Mouse (Mus musculus): Measurements from ENCODE around the gene Ess2. TPM values are rescaled to one million over a fixed set of nuclear protein-coding genes. Genes with fewer than 3 reads are reported as not detected.

The Ess2 gene
- 7.2 and 8.3 TPM in 2 replicates for polyA plus RNA-seq (2012; rRNA removed)

GRCm38 (mm10) chr16:17911052-17911595, at the start of gene Ess2:
Gene Ess2, minus strand, starts transcription at chr16:17911348.

GRCm38 (mm10) chr16:17928087-17928580, 17.0 kb upstream of the Ess2 start, which contains the start of gene Slc25a1:
Gene Slc25a1, minus strand, starts transcription at chr16:17928219.

GRCm38 (mm10) chr16:17914307-17915249, 3.4 kb upstream of the Ess2 start, which contains the start of gene Gsc2:
Gene Gsc2, minus strand, starts transcription at chr16:17915059.

GRCm38 (mm10) chr16:17898462-17898861, 12.7 kb downstream of the Ess2 start, which contains the start of the genes Dgcr2 and Tssk2:
Gene Dgcr2, minus strand, starts transcription at chr16:17898562.
Gene Tssk2, plus strand, starts transcription at chr16:17898637.

GRCm38 (mm10) chr16:17893923-17894322, 17.2 kb downstream of the Ess2 start, which contains the start of gene Tssk1:
Gene Tssk1, plus strand, starts transcription at chr16:17894223.

GRCm38 (mm10) chr16:17891567-17891959, 19.6 kb downstream of the Ess2 start, which contains the start of gene Gm20518:
Gene Gm20518, minus strand, starts transcription at chr16:17891671.

Other genes starting within 250 kb of the Ess2 start
- gene Med15, start 178.5 kb downstream of the Ess2 start, polyA plus RNA-seq (2012; rRNA removed) = 12.6 and 18.0 TPM in 2 replicates
- 14.3 and 15.0 TPM in 2 replicates for gene Klhl22, start 151.7 kb downstream of the Ess2 start, polyA plus RNA-seq (2012; rRNA removed)
- gene Scarf2, start 114.1 kb downstream of the Ess2 start, polyA plus RNA-seq (2012; rRNA removed) = 4.7 and 6.5 TPM in 2 replicates
- gene B830017H08Rik, start 78.2 kb downstream of the Ess2 start, polyA plus RNA-seq (2012; rRNA removed) = not detected in 2 replicates
- gene Car15, start 73.0 kb downstream of the Ess2 start, polyA plus RNA-seq (2012; rRNA removed) = 1.0 and 1.6 TPM in 2 replicates
- gene Gm20518, start 19.7 kb downstream of the Ess2 start, polyA plus RNA-seq (2012; rRNA removed) = 0.13 and 0.24 TPM in 2 replicates
- gene Tssk1, start 17.1 kb downstream of the Ess2 start, polyA plus RNA-seq (2012; rRNA removed) = 0.02 and 0.03 TPM in 2 replicates
- 20.8 and 21.7 TPM in 2 replicates for gene Dgcr2, start 12.8 kb downstream of the Ess2 start, polyA plus RNA-seq (2012; rRNA removed)
- gene Tssk2, start 12.7 kb downstream of the Ess2 start, polyA plus RNA-seq (2012; rRNA removed) = not detected in 2 replicates
- gene Gsc2, start 3.7 kb upstream of the Ess2 start, polyA plus RNA-seq (2012; rRNA removed) = not detected in 2 replicates
- 48.8 and 59.1 TPM in 2 replicates for gene Slc25a1, start 16.9 kb upstream of the Ess2 start, polyA plus RNA-seq (2012; rRNA removed)
- gene Vpreb2, start 69.1 kb upstream of the Ess2 start, polyA plus RNA-seq (2012; rRNA removed) = 3.2 and 5.8 TPM in 2 replicates
- gene Dgcr6, start 141.5 kb upstream of the Ess2 start, polyA plus RNA-seq (2012; rRNA removed) = 13.7 and 14.7 TPM in 2 replicates
- gene Prodh, start 178.9 kb upstream of the Ess2 start, polyA plus RNA-seq (2012; rRNA removed) = 4.6 and 4.8 TPM in 2 replicates
- 0.26 TPM in 2 replicates for gene Rtn4r, start 216.3 kb upstream of the Ess2 start, polyA plus RNA-seq (2012; rRNA removed)